Mouse (Mus musculus) urinary bladder, postnatal 36 days (tissue): ENCODE measurements around the gene Kcnh1.

ENCODE experiments used
- DNase-seq, 2 experiments: peaks; one replicate each; pipeline ENCODE4 v3.0.0; 2022; ENCODE audit warnings: low spot score in 2 of 2, mixed read lengths in 1 of 2

Kcnh1 gene

GRCm38 (mm10) chr1:192457037-192457436, 266.5 kb downstream of the Kcnh1 start:
- no peak for DNase-seq

DNA sequence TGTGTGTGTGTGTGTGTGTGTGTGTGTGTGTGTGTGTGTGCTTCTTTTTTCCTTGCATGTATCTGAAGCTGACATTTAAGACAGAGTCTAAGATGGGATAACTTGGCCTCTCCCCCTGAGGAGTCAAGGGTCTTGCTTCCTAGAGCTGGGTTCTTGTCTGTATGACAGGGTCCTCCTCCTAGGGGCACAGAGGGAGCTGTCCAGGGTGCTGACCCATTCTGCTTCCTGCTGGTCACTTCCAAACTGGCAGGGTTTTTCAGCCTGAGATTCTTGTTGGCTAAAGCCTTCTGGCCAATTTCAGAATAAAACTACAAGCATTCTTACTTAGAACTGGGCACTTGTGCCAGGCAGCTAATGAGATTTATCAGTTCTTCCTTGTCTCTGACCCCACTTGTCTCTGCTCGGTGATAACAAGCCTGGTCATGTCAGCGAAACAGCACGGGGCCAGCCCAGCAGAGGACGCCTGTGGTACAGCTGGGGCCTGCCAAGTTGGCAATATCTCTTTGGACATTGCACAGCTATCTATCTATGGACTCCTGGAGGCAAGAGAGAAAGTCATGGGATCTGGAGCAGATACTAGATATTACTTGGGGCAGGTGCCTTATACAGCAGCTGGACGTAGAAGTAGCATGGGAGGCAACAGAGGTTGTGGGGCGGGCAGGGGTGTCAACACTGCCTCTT, 267.1 kb downstream of the Kcnh1 start:
- no peak for DNase-seq

DNA sequence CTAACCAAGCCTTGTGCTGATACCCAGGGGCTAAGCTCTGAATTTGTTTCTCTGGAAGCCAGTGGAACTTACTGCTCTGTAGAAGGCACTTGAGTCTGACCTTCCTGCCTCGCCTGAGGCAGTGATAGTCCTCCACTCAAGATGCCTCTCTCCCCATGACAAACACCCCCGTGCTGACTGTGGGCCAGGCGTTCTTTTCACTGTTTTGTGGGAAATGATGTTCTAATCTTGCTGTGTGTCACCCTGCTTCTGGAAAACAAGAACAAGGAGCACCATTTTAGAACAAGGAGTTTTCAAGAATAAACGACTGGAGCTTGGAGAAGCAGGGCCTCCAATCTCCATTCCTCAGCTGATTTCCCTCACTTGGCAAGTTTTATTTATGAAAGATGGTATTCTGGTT, 273.2 kb downstream of the Kcnh1 start:
- DNase-seq = no peak

DNA sequence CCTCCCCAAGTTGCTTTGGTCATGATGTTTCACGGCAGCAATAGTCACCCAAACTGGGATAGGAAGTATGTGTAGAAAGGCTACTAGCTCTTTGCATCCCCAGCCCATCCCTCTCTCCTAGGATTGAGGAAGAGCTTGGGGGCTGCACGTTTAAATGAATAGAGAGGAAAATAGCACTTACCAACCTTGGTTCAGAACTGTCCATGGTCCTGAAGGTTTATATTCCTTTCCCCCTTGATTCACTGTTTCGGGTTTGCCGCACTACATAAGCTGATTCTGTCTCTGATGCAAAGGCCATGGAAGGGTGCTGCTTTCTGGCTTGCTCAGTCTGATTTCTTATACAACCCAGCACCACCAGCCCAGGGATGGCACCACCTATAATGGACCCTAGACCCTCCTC, 281.8 kb downstream of the Kcnh1 start:
- no peak for DNase-seq

DNA sequence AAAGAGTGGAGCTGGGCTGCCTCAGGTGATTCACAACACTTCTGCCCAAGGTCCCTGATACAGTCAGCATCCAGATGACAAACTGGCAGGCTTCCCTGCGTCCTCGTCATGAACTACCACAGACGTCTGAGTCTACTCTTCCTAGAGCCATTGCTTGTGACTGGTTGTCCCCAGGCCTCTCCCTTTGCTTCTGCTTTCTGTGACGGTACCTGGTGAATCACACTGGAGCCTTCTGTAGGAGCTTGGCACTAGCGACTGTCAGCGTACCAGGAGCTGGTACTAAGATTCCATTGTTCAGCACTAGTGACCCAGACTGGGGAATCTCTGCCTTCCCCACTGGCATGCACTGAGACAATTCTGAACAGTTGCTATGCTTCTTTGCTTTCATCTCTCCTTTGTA, 282.6 kb downstream of the Kcnh1 start:
- DNase-seq = no peak

DNA sequence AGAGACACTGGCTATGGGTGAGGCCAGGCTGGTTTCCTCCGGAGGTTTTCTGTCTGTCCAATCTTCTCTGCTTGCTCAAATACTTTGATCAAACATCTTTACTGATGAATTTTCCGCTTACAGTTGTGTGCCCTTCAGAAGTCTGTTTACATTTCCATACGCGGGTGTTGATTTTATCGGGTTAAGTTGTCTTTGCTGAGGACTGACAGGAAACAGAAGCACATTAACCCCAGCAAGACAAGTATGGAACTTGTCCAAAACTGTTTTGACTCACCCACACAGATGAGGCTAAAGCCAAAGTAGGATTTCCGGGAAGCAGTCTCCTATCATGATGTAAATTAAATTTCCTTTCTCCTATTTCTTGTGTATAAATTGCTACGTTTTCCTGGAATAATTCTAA, 286.1 kb downstream of the Kcnh1 start:
- no peak for DNase-seq

DNA sequence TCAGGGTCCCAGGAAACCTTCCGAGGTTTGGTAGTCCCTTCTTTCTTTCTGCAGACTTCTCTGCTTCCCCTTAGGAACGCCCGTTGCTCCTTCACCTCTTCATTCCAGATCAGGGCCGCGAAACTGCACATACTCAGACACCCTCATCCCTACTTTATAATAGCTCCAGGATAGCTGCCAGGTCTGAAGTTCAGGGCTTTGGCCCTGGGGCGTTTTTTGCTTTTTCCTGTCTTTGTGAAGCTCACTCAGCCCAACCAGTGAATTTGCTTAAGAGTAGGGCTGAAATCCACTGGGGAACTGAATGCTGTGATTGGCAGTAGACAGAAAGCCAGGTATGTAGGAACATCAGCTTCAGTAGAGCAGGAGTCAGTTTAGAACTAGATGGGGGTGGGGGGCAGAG, 287.0 kb downstream of the Kcnh1 start:
- DNase-seq = no peak

- DNase-seq = no peak
These were observed 287.6 kb downstream of the Kcnh1 start for GRCm38 (mm10) chr1:192478176-192478575.

- no peak for DNase-seq
These were observed 289.7 kb downstream of the Kcnh1 start for GRCm38 (mm10) chr1:192480072-192480784.

DNA sequence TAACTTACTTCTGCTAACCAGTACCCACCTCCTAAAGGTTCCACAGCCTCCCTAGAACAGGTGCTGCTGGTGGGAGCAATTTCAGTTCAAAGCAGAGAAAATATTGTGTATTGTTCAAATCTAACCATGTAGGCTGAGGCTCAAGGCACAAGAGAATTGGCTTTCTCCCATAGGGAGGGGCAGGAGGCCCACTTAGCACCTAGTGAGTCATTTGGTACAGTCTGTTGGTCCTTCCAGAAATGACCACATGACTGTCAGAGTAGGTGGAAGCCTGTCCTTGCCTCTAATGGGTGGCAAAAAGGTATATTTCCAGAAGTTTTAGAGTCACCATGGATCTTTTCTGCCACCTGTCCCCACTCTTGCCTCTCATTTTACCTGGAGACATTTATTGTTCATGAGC, 290.9 kb downstream of the Kcnh1 start:
- no peak for DNase-seq

DNA sequence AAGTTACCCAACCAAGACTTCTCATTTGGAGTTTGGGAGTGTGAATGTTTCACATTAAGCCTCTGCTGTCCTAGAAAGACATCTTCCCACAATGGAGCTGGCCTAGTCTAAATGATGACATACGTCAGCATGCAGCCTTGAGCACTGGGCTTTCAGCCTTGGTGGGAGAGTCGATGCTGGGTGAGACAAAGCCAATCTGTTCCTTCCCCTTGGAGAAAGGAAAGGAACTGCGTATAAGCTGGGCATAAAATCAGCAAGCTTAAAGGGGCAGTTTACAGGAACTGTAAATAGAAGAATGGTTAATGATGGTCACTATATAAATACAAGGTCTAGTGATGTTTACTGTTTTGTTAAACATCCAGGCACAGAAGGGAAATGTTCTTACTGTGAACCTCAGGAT, 294.5 kb downstream of the Kcnh1 start:
- DNase-seq = no peak

GRCm38 (mm10) chr1:192487571-192487970, 297.0 kb downstream of the Kcnh1 start:
- no peak for DNase-seq

DNA sequence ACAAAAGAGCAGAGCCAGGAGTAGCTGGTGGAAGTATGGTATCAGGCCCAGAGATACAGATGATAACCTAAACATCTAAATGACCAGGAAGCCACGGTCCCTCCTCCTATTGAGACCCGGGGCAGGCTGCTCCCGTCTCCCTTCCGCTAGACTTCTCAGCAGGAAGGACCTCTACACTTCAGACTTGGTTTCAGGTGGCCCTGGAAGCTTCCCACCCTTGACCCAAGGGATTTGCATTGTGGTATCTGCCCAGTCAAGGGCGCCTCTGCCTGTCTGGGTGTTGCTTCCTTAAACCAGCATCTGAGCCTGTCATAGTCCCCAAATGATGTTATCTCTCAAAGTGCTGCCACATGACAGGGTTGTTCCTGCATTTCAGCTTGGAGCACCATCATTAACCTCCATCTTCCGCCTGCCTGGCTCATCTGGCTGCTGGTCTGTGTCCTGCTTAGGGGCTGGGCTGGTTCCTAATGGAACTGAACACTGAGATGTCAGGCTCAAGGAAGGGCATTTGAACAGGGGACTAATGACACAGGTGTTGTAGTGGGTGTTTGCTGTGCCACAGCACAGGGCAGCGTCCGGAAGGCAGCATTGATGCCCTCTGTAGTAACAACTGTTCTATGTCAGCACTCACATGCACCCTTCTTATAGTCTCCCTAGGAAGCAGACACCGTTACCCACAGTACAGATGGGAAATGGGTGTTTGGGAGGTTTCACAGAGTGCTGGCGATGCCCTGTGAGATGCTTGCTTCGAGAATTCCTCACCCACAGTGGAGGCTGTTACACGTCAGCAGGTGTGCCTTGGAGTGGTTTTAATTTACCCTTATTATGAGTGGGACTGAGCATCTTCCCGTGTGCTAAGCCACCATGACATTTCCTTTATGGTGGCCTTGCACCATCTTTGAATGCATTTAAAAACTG, 299.6 kb downstream of the Kcnh1 start:
- DNase-seq = no peak

DNA sequence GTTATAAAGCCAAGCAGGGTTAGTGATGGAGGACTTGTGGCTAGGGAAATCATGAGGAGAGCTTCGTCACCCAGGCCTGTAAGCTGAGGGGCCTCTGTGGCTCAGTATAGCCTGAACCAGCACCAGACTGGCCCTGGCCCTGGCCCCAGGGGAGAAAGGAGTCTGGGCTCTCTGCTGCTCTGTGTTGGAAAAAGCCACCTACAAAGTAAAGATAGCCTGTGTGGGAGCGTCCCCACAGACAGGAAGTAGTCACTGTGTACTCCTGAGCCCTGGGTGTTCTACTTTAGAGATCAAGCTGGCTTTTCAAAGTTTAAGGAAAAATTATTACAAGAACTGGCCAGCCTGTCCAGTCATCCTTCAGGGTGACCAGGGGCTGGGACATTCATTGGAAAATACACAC, 306.9 kb downstream of the Kcnh1 start:
- no peak for DNase-seq

GRCm38 (mm10) chr1:192502016-192502415, 311.4 kb downstream of the Kcnh1 start:
- no peak for DNase-seq

DNA sequence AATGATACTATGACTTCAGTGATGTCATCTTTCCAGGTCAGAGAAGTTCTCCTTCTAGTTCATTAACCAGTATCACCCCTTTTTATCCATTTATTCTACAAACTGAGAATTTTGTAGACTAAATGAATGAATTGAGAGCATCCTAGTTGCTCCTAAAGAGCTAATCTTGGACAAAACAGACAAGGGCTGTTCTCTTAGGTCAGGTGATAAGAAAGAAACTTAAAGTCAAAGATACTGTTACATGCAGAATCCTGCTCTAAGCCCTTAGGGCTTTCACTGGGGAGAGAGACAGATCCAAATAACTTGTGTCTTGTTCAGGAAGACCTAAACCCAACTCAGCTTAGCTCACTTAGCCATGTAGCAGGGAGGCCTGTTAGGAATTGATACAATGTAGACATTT, 312.3 kb downstream of the Kcnh1 start:
- no peak for DNase-seq

DNA sequence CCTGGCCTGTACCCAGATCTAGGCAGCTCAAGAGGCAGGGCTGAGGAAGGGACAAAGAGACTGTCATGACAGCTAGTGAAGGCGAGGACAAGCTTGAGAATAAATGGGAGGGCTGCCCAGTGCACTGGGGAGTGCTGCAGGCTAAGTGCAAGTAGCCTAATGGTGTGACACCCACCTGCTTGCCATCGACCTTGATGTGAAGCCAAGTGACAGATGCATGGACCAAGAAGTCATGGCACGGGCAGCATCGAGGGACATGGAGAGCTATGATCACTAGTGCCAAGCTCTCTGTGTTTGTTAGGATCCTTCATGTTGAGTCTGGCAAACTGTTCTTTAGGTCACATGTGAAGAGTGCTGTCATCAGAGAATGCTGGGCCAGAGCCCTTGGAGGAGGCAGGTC, 313.1 kb downstream of the Kcnh1 start:
- DNase-seq = no peak

DNA sequence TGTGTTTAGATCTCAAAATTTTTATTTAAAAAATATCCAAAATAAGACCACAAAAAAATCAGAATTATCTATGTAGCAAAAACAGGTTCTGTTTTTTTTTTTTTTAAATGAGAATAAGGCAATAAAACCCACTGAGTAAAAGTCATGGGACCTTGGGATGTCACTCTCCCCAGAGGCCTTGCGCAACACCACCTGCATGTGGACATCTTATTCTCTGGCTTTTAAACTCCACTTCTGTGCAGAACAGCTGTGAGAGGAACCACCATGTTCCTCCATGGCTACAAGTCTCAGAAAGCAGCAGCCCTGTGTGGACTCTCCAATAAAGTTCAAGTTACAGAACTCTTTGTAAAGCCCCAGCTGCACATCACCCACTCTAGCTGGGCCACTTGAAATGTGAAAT, 322.2 kb downstream of the Kcnh1 start:
- DNase-seq = no peak

DNA sequence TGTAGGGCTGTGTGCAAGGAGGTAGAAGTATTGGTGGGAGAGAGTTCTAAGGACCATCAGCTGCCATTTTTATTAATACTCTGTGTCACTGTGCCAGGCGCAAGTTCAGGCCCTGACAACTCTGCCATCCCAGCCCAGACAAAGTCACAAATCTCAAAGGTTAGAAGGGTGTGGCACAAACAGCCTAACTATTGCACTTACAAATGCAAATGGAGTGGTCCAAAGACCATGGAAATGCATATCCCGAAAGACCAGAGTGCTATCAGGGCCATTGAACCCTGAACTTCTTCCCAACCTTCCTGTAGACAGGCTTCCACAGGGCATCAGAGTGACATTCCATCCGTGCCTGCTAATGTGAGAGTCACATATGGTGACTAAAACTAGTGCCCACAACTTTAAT, 324.8 kb downstream of the Kcnh1 start:
- DNase-seq = no peak

DNA sequence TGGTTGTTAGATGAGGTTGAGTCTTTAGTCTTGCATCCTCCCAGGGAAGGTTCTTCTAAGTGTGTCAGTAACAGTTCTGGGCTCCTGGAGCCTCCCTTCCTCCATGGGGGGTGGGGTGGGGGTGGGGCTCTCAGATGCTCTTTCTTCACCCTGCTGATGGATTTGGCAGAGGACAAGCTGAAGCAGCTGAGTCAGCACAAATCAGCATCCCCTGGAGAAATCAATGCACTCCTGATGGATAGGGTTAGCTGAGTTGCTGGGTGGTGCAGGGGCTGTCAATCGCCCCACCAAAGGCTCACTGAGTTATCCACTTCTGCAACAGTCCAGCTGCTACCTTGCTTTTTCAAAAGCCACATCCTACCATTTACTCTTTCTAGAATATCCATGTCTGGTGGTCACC, 329.1 kb downstream of the Kcnh1 start:
- no peak for DNase-seq

GRCm38 (mm10) chr1:192520836-192521435, 330.4 kb downstream of the Kcnh1 start:
- no peak for DNase-seq
